Mouse (Mus musculus) cerebellum, adult 9-10 months (tissue): ENCODE data around the gene Armh3.
A peak's percentile ranks its signal among the peaks of the same experiment; 100 is the strongest.

Experiments
- DNase-seq: peaks from one replicate; pipeline ENCODE4 v3.0.0; 2022

The Armh3 gene

GRCm38 (mm10) chr19:45984379-45984778, 13.9 kb downstream of the Armh3 start:
- no peak for DNase-seq

- DNase-seq: no peak
Measured at GRCm38 (mm10) chr19:45960770-45961169, 37.5 kb downstream of the Armh3 start.

GRCm38 (mm10) chr19:45956736-45957135, 41.6 kb downstream of the Armh3 start:
- no peak for DNase-seq

GRCm38 (mm10) chr19:45953286-45953685, 45.0 kb downstream of the Armh3 start:
- peak; percentile 25 for DNase-seq

GRCm38 (mm10) chr19:45949236-45949635, 49.1 kb downstream of the Armh3 start:
- no peak for DNase-seq

GRCm38 (mm10) chr19:45947764-45948163, 50.5 kb downstream of the Armh3 start:
- DNase-seq: no peak

- no peak for DNase-seq
Measured at GRCm38 (mm10) chr19:45947286-45947685, 51.0 kb downstream of the Armh3 start.

- no peak for DNase-seq
Measured at GRCm38 (mm10) chr19:45946541-45946940, 51.7 kb downstream of the Armh3 start.

- DNase-seq: no peak
Measured at GRCm38 (mm10) chr19:45945986-45946385, 52.3 kb downstream of the Armh3 start.

GRCm38 (mm10) chr19:45943758-45944157, 54.5 kb downstream of the Armh3 start:
- DNase-seq: no peak

- DNase-seq: no peak
Measured at GRCm38 (mm10) chr19:45938064-45938463, 60.2 kb downstream of the Armh3 start.

GRCm38 (mm10) chr19:45937530-45937929, 60.8 kb downstream of the Armh3 start:
- peak; percentile 57 for DNase-seq

GRCm38 (mm10) chr19:45927236-45927635, 71.1 kb downstream of the Armh3 start:
- no peak for DNase-seq

GRCm38 (mm10) chr19:45926342-45926741, 71.9 kb downstream of the Armh3 start:
- DNase-seq: no peak

- DNase-seq: no peak
Measured at GRCm38 (mm10) chr19:45920299-45921090, 77.8 kb downstream of the Armh3 start.

- DNase-seq: no peak
Measured at GRCm38 (mm10) chr19:45918406-45918805, 79.9 kb downstream of the Armh3 start.

GRCm38 (mm10) chr19:45917856-45918255, 80.4 kb downstream of the Armh3 start:
- DNase-seq: no peak

- DNase-seq: no peak
Measured at GRCm38 (mm10) chr19:45916461-45916860, 81.8 kb downstream of the Armh3 start.

GRCm38 (mm10) chr19:45916026-45916425, 82.3 kb downstream of the Armh3 start:
- DNase-seq: no peak

GRCm38 (mm10) chr19:45913036-45913435, 85.3 kb downstream of the Armh3 start:
- DNase-seq: no peak

- DNase-seq: no peak
Measured at GRCm38 (mm10) chr19:45912376-45912775, 85.9 kb downstream of the Armh3 start.

GRCm38 (mm10) chr19:45911236-45912025, 86.9 kb downstream of the Armh3 start:
- peak; percentile 36 for DNase-seq

- DNase-seq: no peak
Measured at GRCm38 (mm10) chr19:45908246-45908645, 90.0 kb downstream of the Armh3 start.

- no peak for DNase-seq
Measured at GRCm38 (mm10) chr19:45907416-45907815, 90.9 kb downstream of the Armh3 start.
